ENCODE assay signal across 18 mouse cellular contexts in the genomic region with DNA sequence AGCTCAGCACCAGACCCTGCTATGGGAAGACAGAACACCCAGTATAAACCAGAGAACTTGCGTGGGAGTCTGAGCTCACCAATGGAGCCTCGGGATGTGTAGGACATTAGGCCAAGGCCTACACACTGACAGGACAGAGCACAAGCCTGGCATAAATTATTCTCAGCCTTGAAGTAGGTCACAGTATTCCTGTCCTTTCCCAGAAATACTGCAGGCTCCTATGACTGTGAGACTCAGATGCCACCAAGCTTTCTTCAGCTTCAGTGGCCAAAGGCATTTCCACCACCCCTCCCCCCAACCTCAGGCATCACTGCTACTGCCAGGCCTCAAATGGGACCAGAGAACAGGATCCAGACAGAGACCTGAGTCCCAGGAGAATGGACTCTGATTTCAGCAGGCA. TPM values are rescaled to one million over a fixed set of nuclear protein-coding genes. Genes with fewer than 3 reads are reported as not detected.
DNase-seq lines count a peak whose midpoint lies in the region; ATAC-seq and TF ChIP-seq lines count a peak whose summit lies in the region.
"Had no signal": no experiment of that assay in that cellular context is flagged by ENCODE, and none has a peak within 500 bp of the region (broad histone marks: within the 10 kb centered on the region; RNA-seq: fewer than 3 reads in every experiment).

No protein-coding gene starts in this region.

- peak overlapping the region; percentile 60 for H3K27ac ChIP-seq in embryonic facial prominence, embryonic 13.5 days
- H3K27ac ChIP-seq in embryonic facial prominence, embryonic 10.5 days (replicated peaks), result no peak overlapping the region
- H3K27ac ChIP-seq in kidney, embryonic 15.5 days, result no peak overlapping the region
- H3K27ac ChIP-seq in cortical plate, adult 2 months (ENCODE audit: insufficient read depth, low read length), result peak overlapping the region; percentile 9
- no peak overlapping the region for H3K27ac ChIP-seq in intestine, embryonic 16.5 days (ENCODE audit: low read length)
- H3K27ac ChIP-seq: hindbrain, embryonic 13.5 days; limb, embryonic 10.5 days; liver, embryonic 13.5 days had no signal

- no peak for DNase-seq in embryonic facial prominence, embryonic 10.5 days (ENCODE audit: low spot score)
- no peak for DNase-seq in kidney, postnatal 10 days
- DNase-seq in adipocyte (ENCODE audit: low spot score), result peak; percentile 19
- DNase-seq in gastrocnemius, postnatal 10 days, result no peak
- DNase-seq: cerebellum, adult 9-11 months; liver, embryonic 13.5 days; thymus, postnatal 36 days had no signal

- H3K4me3 ChIP-seq in embryonic facial prominence, embryonic 13.5 days, result no peak overlapping the region
- no peak overlapping the region for H3K4me3 ChIP-seq in embryonic facial prominence, embryonic 10.5 days
- no peak overlapping the region for H3K4me3 ChIP-seq in kidney, embryonic 15.5 days (replicated peaks)
- no peak overlapping the region for H3K4me3 ChIP-seq in cortical plate, adult 2 months (ENCODE audit: insufficient read depth, low read length)
- no peak overlapping the region for H3K4me3 ChIP-seq in intestine, embryonic 16.5 days (ENCODE audit: low read length)
- H3K4me3 ChIP-seq: hindbrain, embryonic 13.5 days; limb, embryonic 10.5 days; liver, embryonic 13.5 days; myocyte had no signal

- no peaks in the 10 kb centered on the region for H3K36me3 ChIP-seq in embryonic facial prominence, embryonic 13.5 days
- no peaks in the 10 kb centered on the region for H3K36me3 ChIP-seq in embryonic facial prominence, embryonic 10.5 days (replicated peaks)
- H3K36me3 ChIP-seq in kidney, embryonic 15.5 days, result no peaks in the 10 kb centered on the region
- H3K36me3 ChIP-seq in intestine, embryonic 16.5 days (ENCODE audit: control insufficient read depth, insufficient read depth, low read length), result no peaks in the 10 kb centered on the region
- H3K36me3 ChIP-seq: G1E; hindbrain, embryonic 13.5 days; limb, embryonic 10.5 days; liver, embryonic 13.5 days had no signal

- H3K27me3 ChIP-seq in embryonic facial prominence, embryonic 13.5 days, result no peaks in the 10 kb centered on the region
- H3K27me3 ChIP-seq in embryonic facial prominence, embryonic 10.5 days (replicated peaks; ENCODE audit: low read depth, poor library complexity, severe bottlenecking), result no peaks in the 10 kb centered on the region
- H3K27me3 ChIP-seq in kidney, embryonic 15.5 days, result no peaks in the 10 kb centered on the region
- no peaks in the 10 kb centered on the region for H3K27me3 ChIP-seq in intestine, embryonic 16.5 days (replicated peaks; ENCODE audit: control insufficient read depth, insufficient read depth, low read length)
- H3K27me3 ChIP-seq: hindbrain, embryonic 13.5 days; liver, embryonic 13.5 days had no signal

- WGBS in embryonic facial prominence, embryonic 13.5 days, result 70% methylated on average over 2 of the region's 2 CpGs
- 85% methylated on average over 2 of the region's 2 CpGs for WGBS in embryonic facial prominence, embryonic 10.5 days
- WGBS in kidney, embryonic 15.5 days, result 50% methylated on average over 2 of the region's 2 CpGs
- 80% methylated on average over 2 of the region's 2 CpGs for WGBS in intestine, embryonic 16.5 days

- H3K4me2 ChIP-seq in embryonic facial prominence, embryonic 13.5 days, result no peak overlapping the region
- H3K4me2 ChIP-seq in kidney, embryonic 15.5 days, result no peak overlapping the region
- no peak overlapping the region for H3K4me2 ChIP-seq in intestine, embryonic 16.5 days (ENCODE audit: low read depth, low read length)
- H3K4me2 ChIP-seq: hindbrain, embryonic 13.5 days; liver, embryonic 13.5 days had no signal

- H3K9me3 ChIP-seq in embryonic facial prominence, embryonic 13.5 days, result no peaks in the 10 kb centered on the region
- no peaks in the 10 kb centered on the region for H3K9me3 ChIP-seq in embryonic facial prominence, embryonic 10.5 days
- H3K9me3 ChIP-seq in kidney, embryonic 15.5 days (replicated peaks), result no peaks in the 10 kb centered on the region
- no peaks in the 10 kb centered on the region for H3K9me3 ChIP-seq in intestine, embryonic 16.5 days (ENCODE audit: control insufficient read depth, low read length)
- H3K9me3 ChIP-seq: G1E; hindbrain, embryonic 13.5 days; limb, embryonic 10.5 days; liver, embryonic 13.5 days had no signal

- H3K9ac ChIP-seq in embryonic facial prominence, embryonic 13.5 days, result no peak overlapping the region
- no peak overlapping the region for H3K9ac ChIP-seq in kidney, embryonic 15.5 days
- H3K9ac ChIP-seq in intestine, embryonic 16.5 days (ENCODE audit: low read depth, low read length), result no peak overlapping the region
- H3K9ac ChIP-seq: hindbrain, embryonic 13.5 days; liver, embryonic 13.5 days had no signal

- no peak for TF ChIP-seq POLR2A in cortical plate, adult 2 months (IDR thresholded peaks at IDR 0.05; ENCODE audit: extremely low read depth, insufficient read depth, low read length)

- peaks cover 10% of the 10 kb centered on the region for H3K4me1 ChIP-seq in embryonic facial prominence, embryonic 13.5 days
- peaks cover 14% of the 10 kb centered on the region for H3K4me1 ChIP-seq in embryonic facial prominence, embryonic 10.5 days
- peaks cover 5% of the 10 kb centered on the region for H3K4me1 ChIP-seq in kidney, embryonic 15.5 days
- H3K4me1 ChIP-seq in cortical plate, adult 2 months (ENCODE audit: control insufficient read depth, insufficient read depth, low read length), result peaks cover 18% of the 10 kb centered on the region
- no peaks in the 10 kb centered on the region for H3K4me1 ChIP-seq in intestine, embryonic 16.5 days (ENCODE audit: control insufficient read depth, insufficient read depth, low read length)
- H3K4me1 ChIP-seq: hindbrain, embryonic 13.5 days; liver, embryonic 13.5 days had no signal

- no peak for ATAC-seq in embryonic facial prominence, embryonic 13.5 days (ENCODE audit: insufficient number of reproducible peaks, insufficient read depth, low FRiP score, low TSS enrichment, low read depth)
- peak; percentile 62 for ATAC-seq in kidney, embryonic 15.5 days (replicated peaks; ENCODE audit: low FRiP score)
- no peak for ATAC-seq in intestine, embryonic 16.5 days
- ATAC-seq: intestine, postnatal 0 days; lung, postnatal 0 days had no signal

- TF ChIP-seq CTCF in cortical plate, adult 2 months (IDR thresholded peaks at IDR 0.05; ENCODE audit: extremely low read depth, insufficient read depth, low read length), result no peak

RNA-seq across cellular contexts. Expression of gene Pde1a, which starts 54.7 kb away (rescaled TPM):
- 12.5 and 14.9 TPM in 2 replicates for polyA plus RNA-seq in embryonic facial prominence, embryonic 13.5 days (2015; fragmentation: Nextera tagmentation; extraction: Ambion mirVana)
- polyA plus RNA-seq in embryonic facial prominence, embryonic 10.5 days (2016; fragmentation: Nextera tagmentation; extraction: Ambion mirVana), result 0.63 and 0.77 TPM in 2 replicates
- polyA plus RNA-seq in kidney, embryonic 15.5 days (2015; fragmentation: Nextera tagmentation; extraction: Ambion mirVana), result 20.3 and 20.9 TPM in 2 replicates
- polyA plus RNA-seq in cortical plate, adult 2 months (2012; rRNA removed), result 119 and 128 TPM in 2 replicates
- total RNA-seq in gastrocnemius, postnatal 10 days (2021), result 1 to 10 TPM; 4.3 to 4.5 TPM
- 27.2 and 27.4 TPM in 2 replicates for polyA plus RNA-seq in intestine, embryonic 16.5 days (2015; fragmentation: Nextera tagmentation; extraction: Ambion mirVana)
- total RNA-seq: granulocyte monocyte progenitor cell, adult 5-6 weeks had no signal
- polyA plus RNA-seq: G1E had no signal

Comparison
In these comparisons a context has a peak if more than half of its experiments do, and no peak if none do; other contexts are left out.
1. H3K27ac ChIP-seq: peak in embryonic facial prominence, embryonic 13.5 days (single experiment) and cortical plate, adult 2 months (single experiment); none in embryonic facial prominence, embryonic 10.5 days (single experiment), kidney, embryonic 15.5 days (single experiment) and intestine, embryonic 16.5 days (single experiment).